Mouse (Mus musculus) lung, postnatal 0 days (tissue): ENCODE measurements at regions not wholly inside any gene's neighbourhood (a gene's known extent, or its start where the extent isn't known, plus 50 kb on each side); places are given as distances from the start of the nearest gene placed in this dataset.

Source experiments
- ATAC-seq: fragments of 200-750 bp; cut with Nextera tagmentation; 2 replicates; pipeline ENCODE4 v1.8.0; 2017; ENCODE audit warnings: moderate library complexity
- DNase-seq: peaks from one replicate; pipeline ENCODE4 v3.0.0-alpha.2; 2016; ENCODE audit warnings: low spot score
- H3K27ac ChIP-seq: fragments of 300-500 bp; sonication (generic); 2 replicates; pipeline ENCODE4 v1.5.1; 2014; ENCODE audit warnings: antibody characterized with exemption, mild to moderate bottlenecking, low read length, mixed read lengths
- H3K27me3 ChIP-seq: fragments of 300-500 bp; sonication (generic); replicated peaks from 2 replicates; pipeline ENCODE4 v1.6.1; 2014; ENCODE audit warnings: low read length, mixed read lengths; ENCODE audit not compliant: insufficient read depth
- H3K36me3 ChIP-seq: fragments of 300-500 bp; sonication (generic); 2 replicates; pipeline ENCODE4 v1.6.1; 2014; ENCODE audit warnings: low read length, mixed read lengths; ENCODE audit not compliant: insufficient read depth
- H3K4me1 ChIP-seq: fragments of 300-500 bp; sonication (generic); 2 replicates; pipeline ENCODE4 v1.6.1; 2014; ENCODE audit warnings: antibody characterized with exemption, low read depth, low read length, mixed read lengths; ENCODE audit not compliant: insufficient read depth
- H3K4me2 ChIP-seq: fragments of 300-500 bp; sonication (generic); replicated peaks from 2 replicates; pipeline ENCODE4 v1.6.1; 2014; ENCODE audit warnings: low read depth, mild to moderate bottlenecking, low read length, moderate library complexity, mixed read lengths
- H3K4me3 ChIP-seq: fragments of 300-500 bp; sonication (generic); 2 replicates; pipeline ENCODE4 v1.5.1; 2014; ENCODE audit warnings: low read depth, low read length
- H3K9ac ChIP-seq: fragments of 300-500 bp; sonication (generic); replicated peaks from 2 replicates; pipeline ENCODE4 v1.6.1; 2014; ENCODE audit warnings: low read depth, mild to moderate bottlenecking
- H3K9me3 ChIP-seq: fragments of 300-500 bp; sonication (generic); 2 replicates; pipeline ENCODE4 v1.6.1; 2016; ENCODE audit warnings: low read length, mixed read lengths
- CTCF ChIP-seq: IDR thresholded peaks from 2 replicates; pipeline ENCODE4 v1.5.1; 2016; ENCODE audit warnings: antibody characterized with exemption, mild to moderate bottlenecking
- EP300 ChIP-seq: IDR thresholded peaks from 2 replicates; pipeline ENCODE4 v1.6.1; 2016; ENCODE audit warnings: antibody characterized with exemption, mild to moderate bottlenecking, control low read depth
- WGBS: fragments of 180-500 bp; shearing (Covaris S2); extraction: QIAGEN DNeasy Blood & Tissue Kit; methylation state at CpG from one replicate; pipeline ENCODE4 v1.1.7; 2014; 5-methylcytosine and 5-hydroxymethylcytosine counted together

DNA sequence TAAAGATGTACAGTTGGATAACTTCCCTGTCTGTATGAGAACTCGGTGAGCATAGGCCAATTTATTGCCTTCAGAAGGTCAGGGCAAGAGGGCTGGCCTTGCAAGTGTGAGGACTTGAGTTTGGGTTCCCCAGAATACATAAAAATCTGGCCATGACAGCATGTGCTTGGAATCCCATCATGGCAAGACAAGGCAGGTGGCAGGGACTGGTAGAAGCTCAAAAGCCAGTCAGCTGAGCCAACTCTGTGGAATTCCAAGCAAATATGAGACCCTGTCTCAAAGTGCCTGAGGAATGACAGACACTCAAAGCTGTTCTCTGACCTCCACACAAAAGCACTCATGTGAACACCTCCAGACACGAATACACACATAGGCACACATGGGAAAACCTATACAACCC lies 231.1 kb downstream of the Ccdc91 start:
- Histone ChIP-seq H3K9me3 (no peaks in the 10 kb centered on the region), H3K4me3 (no peak overlapping the region), H3K27me3 (no peaks in the 10 kb centered on the region), H3K27ac (no peak overlapping the region), H3K36me3 (no peaks in the 10 kb centered on the region), H3K4me2 (no peak overlapping the region), H3K9ac (no peak overlapping the region), H3K4me1 (no peaks in the 10 kb centered on the region)
- 48% methylated on average over 2 of the region's 2 CpGs for WGBS
- no peak for DNase-seq
- ATAC-seq = peak; percentile 46; the same call in 1 of the 2 replicates
- TF ChIP-seq CTCF (no peak), EP300 (no peak)

GRCm38 (mm10) chr6:147718052-147718712 lies 242.6 kb downstream of the Ccdc91 start:
- DNase-seq (no peak), ATAC-seq (no peak)
- 18% methylated on average over 8 of the region's 8 CpGs for WGBS

GRCm38 (mm10) chr6:147718713-147719490 lies 243.3 kb downstream of the Ccdc91 start:
- no peak overlapping the region for H3K9ac ChIP-seq

More at GRCm38 (mm10) chr6:147718052-147718712, 242.6 kb downstream of the Ccdc91 start:
- H3K9ac ChIP-seq = no peak overlapping the region
- H3K27me3 ChIP-seq = no peaks in the 10 kb centered on the region
- H3K27ac ChIP-seq = no peak overlapping the region
- no peaks in the 10 kb centered on the region for H3K36me3 ChIP-seq
- 0 out of 2 replicates have a peak overlapping the region, but pooled peaks have one; percentile 11 for H3K4me2 ChIP-seq
- TF ChIP-seq EP300 (0 out of 2 replicates have a peak, but pooled peaks have one; percentile 8), CTCF (no peak)
- no peaks in the 10 kb centered on the region for H3K4me1 ChIP-seq
- H3K9me3 ChIP-seq = no peaks in the 10 kb centered on the region
- no peak overlapping the region for H3K4me3 ChIP-seq

GRCm38 (mm10) chr6:147719539-147719938 lies 243.9 kb downstream of the Ccdc91 start:
- Histone ChIP-seq H3K36me3 (no peaks in the 10 kb centered on the region), H3K9ac (no peak overlapping the region), H3K4me1 (no peaks in the 10 kb centered on the region), H3K4me3 (no peak overlapping the region), H3K27me3 (no peaks in the 10 kb centered on the region), H3K27ac (no peak overlapping the region), H3K9me3 (no peaks in the 10 kb centered on the region), H3K4me2 (no peak overlapping the region)
- no peak for TF ChIP-seq EP300
- no peak for TF ChIP-seq CTCF
- 70% methylated on average over 8 of the region's 8 CpGs for WGBS
- ATAC-seq = no peak
- no peak for DNase-seq

More at GRCm38 (mm10) chr6:147718713-147719490, 243.3 kb downstream of the Ccdc91 start:
- no peak overlapping the region for H3K27ac ChIP-seq
- TF ChIP-seq EP300 (no peak), CTCF (no peak)
- DNase-seq (no peak), ATAC-seq (no peak)
- H3K27me3 ChIP-seq = no peaks in the 10 kb centered on the region
- H3K9me3 ChIP-seq = no peaks in the 10 kb centered on the region
- H3K4me1 ChIP-seq = no peaks in the 10 kb centered on the region
- no peaks in the 10 kb centered on the region for H3K36me3 ChIP-seq
- no peak overlapping the region for H3K4me3 ChIP-seq
- WGBS = 56% methylated on average over 10 of the region's 10 CpGs
- H3K4me2 ChIP-seq = no peak overlapping the region

- DNase-seq (no peak), ATAC-seq (no peak)
- H3K4me1 ChIP-seq = no peaks in the 10 kb centered on the region
- TF ChIP-seq EP300 = no peak
- no peak for TF ChIP-seq CTCF
- no peaks in the 10 kb centered on the region for H3K36me3 ChIP-seq
- H3K27ac ChIP-seq = no peak overlapping the region
- H3K9ac ChIP-seq = no peak overlapping the region
- H3K4me3 ChIP-seq = no peak overlapping the region
- 84% methylated on average over 5 of the region's 5 CpGs for WGBS
- H3K9me3 ChIP-seq = no peaks in the 10 kb centered on the region
- no peak overlapping the region for H3K4me2 ChIP-seq
- H3K27me3 ChIP-seq = no peaks in the 10 kb centered on the region
Measured at GRCm38 (mm10) chr6:147723336-147723735, 247.7 kb downstream of the Ccdc91 start.

GRCm38 (mm10) chr6:147726987-147727386 lies 251.4 kb downstream of the Ccdc91 start:
- no peak for DNase-seq
- no peak for TF ChIP-seq CTCF
- TF ChIP-seq EP300 = no peak
- Histone ChIP-seq H3K36me3 (no peaks in the 10 kb centered on the region), H3K27me3 (no peaks in the 10 kb centered on the region), H3K27ac (no peak overlapping the region), H3K4me2 (no peak overlapping the region), H3K9me3 (no peaks in the 10 kb centered on the region), H3K9ac (no peak overlapping the region), H3K4me3 (no peak overlapping the region), H3K4me1 (no peaks in the 10 kb centered on the region)
- 72% methylated on average over 4 of the region's 4 CpGs for WGBS
- no peak for ATAC-seq
